Mouse (Mus musculus): ENCODE results near the gene Gm14151. TPM values are rescaled to one million over a fixed set of nuclear protein-coding genes. Genes with fewer than 3 reads are reported as not detected.
"Not testable (repeated sequence)": the region's sequence is repeated elsewhere in the genome, so short reads cannot be mapped to it uniquely, and the experiment has no call there.

Gm14151 gene
- polyA plus RNA-seq (2016; fragmentation: Nextera tagmentation; extraction: Ambion mirVana) = not detected in 2 replicates

- not testable (repeated sequence) for H3K36me3 ChIP-seq; H3K4me1 ChIP-seq; H3K27ac ChIP-seq (replicated peaks); H3K4me3 ChIP-seq; DNase-seq (ENCODE audit: low spot score); H3K27me3 ChIP-seq (ENCODE audit: low read depth, poor library complexity, severe bottlenecking); H3K9me3 ChIP-seq (replicated peaks)
- WGBS = no CpG with 5 or more reads among the region's 3 CpGs
Measured at GRCm38 (mm10) chr2:151092250-151092649, at the start of gene Gm14151. Gene Gm14151 (minus strand): TSS chr2:151092350.

DNA sequence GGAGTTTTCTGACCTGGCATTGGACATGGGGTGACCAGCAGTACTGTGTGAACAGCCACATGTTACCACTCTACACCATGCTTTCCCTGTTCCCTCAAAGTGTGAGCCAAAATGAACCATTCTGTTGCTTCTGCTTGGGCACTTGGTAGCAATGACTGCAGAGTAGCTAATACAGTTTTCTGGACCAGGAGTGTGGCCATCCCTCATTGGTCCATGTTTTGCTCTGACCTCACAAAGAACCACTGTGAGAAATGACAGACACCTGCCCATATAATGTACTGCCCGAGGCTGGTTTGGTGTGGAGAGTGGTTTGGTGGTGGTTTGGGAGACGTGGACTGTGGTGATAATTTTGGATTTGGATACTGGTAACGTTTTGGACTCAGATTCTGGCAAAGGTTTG is 5.8 kb upstream of the Gm14151 start, which contains the start of gene Gm14147:
Gm14147 (plus strand) TSS at position 301 of the 400 bp plus-strand sequence.
- not testable (repeated sequence) for H3K4me1 ChIP-seq; DNase-seq (ENCODE audit: low spot score); H3K27me3 ChIP-seq (ENCODE audit: low read depth, poor library complexity, severe bottlenecking); H3K9me3 ChIP-seq (replicated peaks); H3K36me3 ChIP-seq; H3K4me3 ChIP-seq; H3K27ac ChIP-seq (replicated peaks)
- no CpG with 5 or more reads among the region's 3 CpGs for WGBS

DNA sequence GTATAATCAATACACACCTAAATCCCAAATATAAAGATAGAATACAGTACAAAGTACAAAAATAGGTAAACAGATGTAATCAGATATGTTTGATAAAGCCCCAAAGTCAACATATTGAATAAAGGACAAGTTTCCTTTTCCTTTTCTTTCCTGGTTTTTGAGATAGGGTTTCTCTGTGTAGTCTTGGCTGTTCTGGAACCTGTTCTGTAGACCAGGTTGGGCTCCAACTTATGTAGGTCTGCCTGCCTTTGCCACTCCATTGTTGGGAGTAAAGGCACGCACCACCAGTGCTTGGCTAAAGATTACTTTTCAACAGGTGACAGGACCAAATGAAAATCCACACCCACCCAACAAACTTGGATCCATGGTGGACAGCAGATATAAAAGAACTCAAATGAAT is 35.5 kb downstream of the Gm14151 start:
- Histone ChIP-seq H3K36me3 (no peaks in the 10 kb centered on the region), H3K27me3 (ENCODE audit: low read depth, poor library complexity, severe bottlenecking) (no peaks in the 10 kb centered on the region), H3K27ac (replicated peaks) (no peak overlapping the region), H3K4me1 (no peaks in the 10 kb centered on the region), H3K4me3 (no peak overlapping the region), H3K9me3 (replicated peaks) (peaks cover 10% of the 10 kb centered on the region)
- 77% methylated on average over 1 of the region's 1 CpGs for WGBS
- DNase-seq (ENCODE audit: low spot score) = no peak

DNA sequence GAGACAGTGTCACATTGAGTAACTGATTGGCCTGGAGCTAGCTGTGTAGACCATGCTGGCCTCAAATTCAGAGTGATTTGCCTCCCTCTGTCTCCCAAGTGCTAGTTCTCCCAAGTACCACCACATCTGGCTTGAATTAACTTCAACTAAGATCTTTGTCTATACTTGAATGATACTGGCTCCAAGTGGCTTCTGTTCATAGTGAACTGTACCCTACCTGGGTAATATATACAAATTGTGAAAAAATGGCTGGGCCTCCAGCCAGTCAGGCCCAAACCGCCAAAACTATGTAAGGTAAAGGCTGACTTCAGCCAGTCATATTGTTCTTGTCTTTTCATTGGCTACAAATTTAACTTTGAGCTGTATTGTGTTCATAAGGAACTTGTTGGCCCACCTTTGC is 51.7 kb downstream of the Gm14151 start:
- DNase-seq (ENCODE audit: low spot score) = no peak
- peak overlapping the region; percentile 80; the same call in 1 of the 2 replicates for H3K4me3 ChIP-seq
- no peak overlapping the region for H3K27ac ChIP-seq (replicated peaks)
- no peaks in the 10 kb centered on the region for H3K36me3 ChIP-seq
- H3K27me3 ChIP-seq (ENCODE audit: low read depth, poor library complexity, severe bottlenecking) = no peaks in the 10 kb centered on the region
- 93% methylated on average over 1 of the region's 1 CpGs for WGBS
- peaks cover 19% of the 10 kb centered on the region for H3K4me1 ChIP-seq
- H3K9me3 ChIP-seq (replicated peaks) = no peaks in the 10 kb centered on the region

DNA sequence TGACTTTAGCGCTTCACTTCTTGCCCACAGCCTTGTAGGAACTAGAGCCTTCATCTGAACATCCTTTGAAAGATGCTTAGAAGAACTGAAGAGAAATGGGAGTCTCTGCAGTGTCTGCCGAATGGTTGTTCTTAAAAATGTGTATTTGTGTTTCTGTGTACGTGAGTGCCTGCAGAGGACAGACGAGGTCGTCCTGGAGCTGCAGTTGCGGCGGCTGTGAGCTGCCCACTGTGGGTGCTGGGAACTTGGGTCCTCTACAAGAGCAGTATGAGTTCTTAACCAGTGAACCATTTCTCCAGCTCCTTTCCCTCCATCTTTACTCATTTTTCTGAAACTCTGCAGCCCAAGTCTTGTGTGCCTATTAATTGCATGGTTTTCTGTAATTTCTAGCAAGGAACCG is 52.4 kb downstream of the Gm14151 start:
- no peaks in the 10 kb centered on the region for H3K9me3 ChIP-seq (replicated peaks)
- peaks cover 19% of the 10 kb centered on the region for H3K4me1 ChIP-seq
- no peaks in the 10 kb centered on the region for H3K36me3 ChIP-seq
- H3K27ac ChIP-seq (replicated peaks) = peak overlapping the region; percentile 92
- no peak for DNase-seq (ENCODE audit: low spot score)
- no peaks in the 10 kb centered on the region for H3K27me3 ChIP-seq (ENCODE audit: low read depth, poor library complexity, severe bottlenecking)
- peak overlapping the region; percentile 80 for H3K4me3 ChIP-seq
- 53% methylated on average over 8 of the region's 8 CpGs for WGBS

DNA sequence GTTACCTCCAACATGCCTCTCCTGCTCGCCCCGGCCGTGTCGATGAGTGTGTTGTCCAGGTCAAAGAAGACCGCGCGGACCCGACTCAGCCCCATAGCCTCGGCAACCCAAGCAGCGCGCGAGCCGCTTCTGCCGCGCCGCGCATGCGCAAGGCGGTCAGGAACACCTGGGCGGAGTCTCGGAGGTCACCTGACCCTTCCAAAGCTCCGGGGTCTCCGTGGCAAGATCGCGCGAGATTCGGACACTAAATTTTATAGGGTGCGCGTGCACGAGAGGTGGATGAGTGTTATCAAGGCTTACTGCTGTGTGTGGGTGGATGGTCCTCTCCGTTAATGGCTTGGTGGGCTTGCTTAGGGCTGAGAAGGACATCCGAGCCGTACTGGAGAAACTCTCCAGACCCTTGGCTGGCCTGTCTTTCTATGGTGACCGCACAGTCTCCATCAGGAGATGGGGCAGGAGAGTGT is 52.9 kb downstream of the Gm14151 start, which contains the start of the genes Ninl and Nanp:
Ninl (minus strand) TSS at position 151 of the 464 bp plus-strand sequence.
Nanp (minus strand) TSS at position 167 of the 464 bp plus-strand sequence.
- DNase-seq (ENCODE audit: low spot score) = peak; percentile 93
- H3K27ac ChIP-seq (replicated peaks) = peak within 1 kb of the TSS; percentile 92
- H3K27me3 ChIP-seq (ENCODE audit: low read depth, poor library complexity, severe bottlenecking) = no peaks in the 10 kb centered on the region
- H3K4me3 ChIP-seq = peak within 1 kb of the TSS; percentile 80
- WGBS = 2% methylated on average over 34 of the region's 34 CpGs
- H3K4me1 ChIP-seq = peaks cover 19% of the 10 kb centered on the region
- peaks cover 4% of the 10 kb centered on the region; the same call in 1 of the 2 replicates for H3K36me3 ChIP-seq
- H3K9me3 ChIP-seq (replicated peaks) = no peaks in the 10 kb centered on the region

DNA sequence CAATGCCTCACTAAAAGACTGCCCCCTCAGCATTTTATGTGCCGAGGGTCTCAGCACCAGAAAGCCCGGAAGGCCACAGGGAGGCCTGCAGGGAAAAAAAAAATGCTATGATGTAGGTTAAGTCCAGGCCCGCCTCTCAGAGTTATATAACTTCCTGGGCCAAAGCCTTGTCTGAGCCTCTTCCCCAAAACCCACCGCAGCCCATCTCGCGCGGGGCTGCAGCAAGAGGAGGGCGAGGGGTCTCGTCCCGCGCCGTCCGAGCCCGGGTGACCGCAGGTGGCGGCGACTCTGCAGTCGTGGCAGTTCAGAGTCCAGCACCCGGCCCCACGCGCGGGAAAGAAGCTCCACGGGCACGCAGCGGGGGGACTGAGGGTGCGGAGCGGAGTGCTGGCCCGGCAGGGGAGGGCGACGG is 53.3 kb downstream of the Gm14151 start:
- Histone ChIP-seq H3K27me3 (ENCODE audit: low read depth, poor library complexity, severe bottlenecking) (no peaks in the 10 kb centered on the region), H3K9me3 (replicated peaks) (no peaks in the 10 kb centered on the region), H3K4me1 (peaks cover 19% of the 10 kb centered on the region), H3K4me3 (peak overlapping the region; percentile 80), H3K36me3 (peaks cover 8% of the 10 kb centered on the region; the same call in 1 of the 2 replicates), H3K27ac (replicated peaks) (peak overlapping the region; percentile 92)
- WGBS = under 1% methylated on average over 30 of the region's 30 CpGs
- peak; percentile 71 for DNase-seq (ENCODE audit: low spot score)

DNA sequence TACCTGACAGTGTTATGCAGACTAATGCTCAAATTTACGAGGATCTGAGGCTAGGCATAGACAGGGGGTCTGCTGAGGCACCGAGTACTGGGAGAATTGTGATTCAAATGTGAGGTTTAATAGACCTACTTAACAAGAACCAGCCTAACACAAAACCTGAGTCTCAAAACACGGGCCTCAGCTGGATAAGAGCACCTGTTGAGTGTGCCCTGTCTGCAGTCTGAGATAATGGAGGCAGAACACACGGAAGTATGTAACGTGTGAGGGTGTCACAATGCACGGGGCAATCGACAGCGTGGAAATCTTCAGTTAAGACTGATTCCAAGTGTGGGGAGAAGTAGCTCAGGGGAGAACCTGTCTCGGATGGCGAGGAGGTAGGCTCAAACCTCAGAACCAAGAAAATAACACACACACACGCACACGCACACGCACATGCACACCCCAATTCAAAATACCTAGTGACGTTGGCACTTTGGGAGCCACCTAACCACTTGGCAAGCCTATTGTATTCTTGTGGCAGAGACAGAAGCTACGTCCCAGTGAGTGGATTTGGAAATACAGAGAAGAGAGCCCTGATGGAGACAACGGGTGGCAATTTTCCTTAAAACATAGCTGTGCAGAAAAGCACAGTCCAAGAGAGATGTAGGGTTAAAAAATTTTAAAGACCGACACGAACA is 54.1 kb downstream of the Gm14151 start:
- peaks cover 12% of the 10 kb centered on the region for H3K36me3 ChIP-seq
- no peaks in the 10 kb centered on the region for H3K9me3 ChIP-seq (replicated peaks)
- peaks cover 19% of the 10 kb centered on the region for H3K4me1 ChIP-seq
- DNase-seq (ENCODE audit: low spot score) = peak; percentile 17
- peak overlapping the region; percentile 92 for H3K27ac ChIP-seq (replicated peaks)
- H3K4me3 ChIP-seq = peak overlapping the region; percentile 80
- H3K27me3 ChIP-seq (ENCODE audit: low read depth, poor library complexity, severe bottlenecking) = no peaks in the 10 kb centered on the region
- 74% methylated on average over 18 of the region's 18 CpGs for WGBS

GRCm38 (mm10) chr2:151037292-151037691 is 54.9 kb downstream of the Gm14151 start:
- 98% methylated on average over 1 of the region's 1 CpGs for WGBS
- peak overlapping the region; percentile 80; the same call in 1 of the 2 replicates for H3K4me3 ChIP-seq
- H3K4me1 ChIP-seq = peaks cover 19% of the 10 kb centered on the region
- no peak overlapping the region for H3K27ac ChIP-seq (replicated peaks)
- DNase-seq (ENCODE audit: low spot score) = no peak
- no peaks in the 10 kb centered on the region for H3K27me3 ChIP-seq (ENCODE audit: low read depth, poor library complexity, severe bottlenecking)
- H3K9me3 ChIP-seq (replicated peaks) = no peaks in the 10 kb centered on the region
- peaks cover 19% of the 10 kb centered on the region for H3K36me3 ChIP-seq

Other genes starting within 250 kb of the Gm14151 start
- gene Abhd12, start 187.6 kb downstream of the Gm14151 start, polyA plus RNA-seq (2016; fragmentation: Nextera tagmentation; extraction: Ambion mirVana) = 47.0 and 53.0 TPM in 2 replicates
- gene Gins1, start 186.9 kb downstream of the Gm14151 start, polyA plus RNA-seq (2016; fragmentation: Nextera tagmentation; extraction: Ambion mirVana) = 78.8 and 81.0 TPM in 2 replicates
- gene Ninl, start 53.0 kb downstream of the Gm14151 start, polyA plus RNA-seq (2016; fragmentation: Nextera tagmentation; extraction: Ambion mirVana) = 19.6 and 20.9 TPM in 2 replicates
- gene Nanp, start 53.0 kb downstream of the Gm14151 start, polyA plus RNA-seq (2016; fragmentation: Nextera tagmentation; extraction: Ambion mirVana) = 54.3 and 58.4 TPM in 2 replicates
- not detected in 2 replicates for gene Gm14147, start 5.9 kb upstream of the Gm14151 start, polyA plus RNA-seq (2016; fragmentation: Nextera tagmentation; extraction: Ambion mirVana)

Measured in midbrain, embryonic 10.5 days (tissue).